Mouse (Mus musculus): ENCODE measurements around the gene Trappc4. TPM values are rescaled to one million over a fixed set of nuclear protein-coding genes. Genes with fewer than 3 reads are reported as not detected.

Gene Trappc4
- total and polyA plus RNA-seq, 3 experiments = 129 to 140 TPM; not detected in 1

DNA sequence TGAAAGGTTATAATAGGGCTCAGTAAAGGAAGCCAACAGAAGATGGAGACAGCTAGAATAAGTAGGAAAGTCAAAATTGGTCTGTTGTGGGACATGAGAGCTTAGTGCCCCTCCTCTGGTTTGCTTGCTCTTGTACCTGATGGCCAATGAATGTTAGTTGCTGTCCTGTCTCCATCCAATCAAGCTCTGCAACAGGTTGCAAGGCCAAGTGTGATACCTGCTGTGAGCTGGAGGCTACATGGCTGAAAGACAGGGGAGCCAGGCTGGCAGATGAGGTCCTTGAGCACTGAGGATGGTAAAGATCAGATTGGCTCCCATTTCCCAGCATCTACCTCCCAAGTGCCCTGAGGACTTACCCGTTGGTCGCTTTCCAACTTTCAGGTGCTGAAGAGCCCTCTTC lies 5.4 kb upstream of the Trappc4 start:
- DNase-seq (ENCODE audit: low read depth, low spot score) = peak; percentile 55
- H3K79me2 ChIP-seq (ENCODE audit: control insufficient read depth, insufficient read depth, low read length, poor library complexity) = peaks cover 26% of the 10 kb centered on the region
- H3K9me3 ChIP-seq (replicated peaks; ENCODE audit: insufficient read depth, low read length) = no peaks in the 10 kb centered on the region
- H3K27me3 ChIP-seq (ENCODE audit: control insufficient read depth in 1 of 2, insufficient read depth in 2 of 2, low read length in 2 of 2) = no peaks in the 10 kb centered on the region
- TF ChIP-seq SMC3 (IDR thresholded peaks at IDR 0.05; ENCODE audit: low read depth, low read length) (no peak), POLR2AphosphoS5 (IDR thresholded peaks at IDR 0.05; ENCODE audit: borderline replicate concordance, low read depth, low read length) (no peak), RCOR1 (IDR thresholded peaks at IDR 0.05; ENCODE audit: low read depth, low read length) (no peak), POLR2A (IDR thresholded peaks at IDR 0.05; ENCODE audit: control insufficient read depth in 1 of 2, insufficient read depth in 1 of 2, low read depth in 1 of 2, low read length in 2 of 2, poor library complexity in 1 of 2) (0 out of 4 replicates have a peak, but pooled peaks of 1 of the 2 experiments have one; percentile 32), JUND (IDR thresholded peaks at IDR 0.05; ENCODE audit: low read depth, low read length) (no peak)
- no peak overlapping the region for H3K9ac ChIP-seq (ENCODE audit: control insufficient read depth, low read depth, low read length, poor library complexity, severe bottlenecking)
- H3K27ac ChIP-seq (ENCODE audit: control insufficient read depth, low read depth, low read length) = peak overlapping the region; percentile 72
- peaks cover 0 to 35% of the 10 kb centered on the region in 2 experiments; a peak in 2 of 4 replicates for H3K4me1 ChIP-seq (ENCODE audit: control insufficient read depth in 1 of 2, insufficient read depth in 2 of 2, low read length in 2 of 2)
- peaks cover 6 to 44% of the 10 kb centered on the region in 2 experiments; a peak in 3 of 4 replicates for H3K36me3 ChIP-seq (ENCODE audit: control insufficient read depth in 1 of 2, insufficient read depth in 2 of 2, low read length in 2 of 2)
- no peak overlapping the region for H3K4me3 ChIP-seq (ENCODE audit: control insufficient read depth in 1 of 2, insufficient read depth in 1 of 2, low read depth in 2 of 2, low read length in 2 of 2)

DNA sequence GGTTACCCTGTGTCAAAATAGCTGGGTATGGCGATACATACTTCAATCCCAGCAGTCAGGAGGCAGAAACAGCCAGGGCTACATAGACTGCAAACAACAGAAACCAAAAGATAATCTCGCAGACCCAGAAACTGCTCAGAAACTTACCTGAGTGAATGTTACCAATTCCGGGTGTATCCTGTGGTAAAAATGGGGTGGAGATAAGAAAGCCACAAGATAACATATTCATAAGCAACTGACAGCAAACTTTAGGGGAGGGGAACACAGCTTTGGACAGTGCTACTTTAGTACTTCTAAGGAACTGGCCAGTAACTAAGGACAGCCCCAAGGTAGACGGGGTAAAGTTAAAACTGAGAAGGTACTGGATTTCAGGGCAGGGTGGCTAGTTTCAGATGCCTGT lies 4.9 kb upstream of the Trappc4 start:
- no peak for TF ChIP-seq USF1 (IDR thresholded peaks at IDR 0.05; ENCODE audit: low read depth, low read length)
- TF ChIP-seq MAZ (IDR thresholded peaks at IDR 0.05; ENCODE audit: low read depth, low read length) = no peak
- peak; percentile 78 for TF ChIP-seq RCOR1 (IDR thresholded peaks at IDR 0.05; ENCODE audit: low read depth, low read length)
- peak; percentile 70 for TF ChIP-seq SIN3A (IDR thresholded peaks at IDR 0.05; ENCODE audit: low read length)
- TF ChIP-seq POLR2AphosphoS2 (IDR thresholded peaks at IDR 0.05; ENCODE audit: low read length) = peak; percentile 88
- no peak for TF ChIP-seq NRF1 (IDR thresholded peaks at IDR 0.05; ENCODE audit: insufficient read depth, low read depth, low read length, poor library complexity, severe bottlenecking)
- TF ChIP-seq CTCF (IDR thresholded peaks at IDR 0.05 in 2 of 3, conservative IDR thresholded peaks at IDR 0.05 in 1 of 3; ENCODE audit: control insufficient read depth in 1 of 3, insufficient read depth in 1 of 3, low read depth in 2 of 3, low read length in 3 of 3, poor library complexity in 1 of 3, severe bottlenecking in 1 of 3) = no peak
- no peak for TF ChIP-seq NELFE (IDR thresholded peaks at IDR 0.05; ENCODE audit: low read depth, low read length)
- no peak for TF ChIP-seq GABPA (IDR thresholded peaks at IDR 0.05; ENCODE audit: low read depth, low read length)
- peak; percentile 89 for TF ChIP-seq TCF12 (IDR thresholded peaks at IDR 0.05; ENCODE audit: low read depth, low read length)
- no peak for TF ChIP-seq UBTF (IDR thresholded peaks at IDR 0.05; ENCODE audit: borderline replicate concordance, insufficient read depth, low read depth, low read length)
- TF ChIP-seq USF2 (IDR thresholded peaks at IDR 0.05; ENCODE audit: borderline replicate concordance in 1 of 2, insufficient read depth in 1 of 2, low read depth in 1 of 2, low read length in 2 of 2) = no peak
- TF ChIP-seq POLR2A (IDR thresholded peaks at IDR 0.05; ENCODE audit: control insufficient read depth in 1 of 2, insufficient read depth in 1 of 2, low read depth in 1 of 2, low read length in 2 of 2, poor library complexity in 1 of 2) = peak in 1 of 2 experiments; percentile 43; a peak in 1 of 4 replicates
- TF ChIP-seq RAD21 (IDR thresholded peaks at IDR 0.05; ENCODE audit: low read depth, low read length) = no peak
- TF ChIP-seq BHLHE40 (IDR thresholded peaks at IDR 0.05; ENCODE audit: borderline replicate concordance, low read depth, low read length) = no peak
- TF ChIP-seq GATA1 (IDR thresholded peaks at IDR 0.05; ENCODE audit: low read depth, low read length) = peak; percentile 93
- no peak for TF ChIP-seq POLR2AphosphoS5 (IDR thresholded peaks at IDR 0.05; ENCODE audit: borderline replicate concordance, low read depth, low read length)
- peak; percentile 78 to 89 for TF ChIP-seq EP300 (IDR thresholded peaks at IDR 0.05; ENCODE audit: low read depth in 1 of 2, low read length in 2 of 2)
- peak; percentile 75 for TF ChIP-seq ETS1 (IDR thresholded peaks at IDR 0.05; ENCODE audit: low read depth, low read length)
- no peak for TF ChIP-seq HCFC1 (IDR thresholded peaks at IDR 0.05; ENCODE audit: low read depth, low read length)
- peak; percentile 37 for TF ChIP-seq TAL1 (IDR thresholded peaks at IDR 0.05; ENCODE audit: low read length)
- TF ChIP-seq MEF2A (IDR thresholded peaks at IDR 0.05; ENCODE audit: extremely low read depth, insufficient replicate concordance, low read depth, low read length, poor library complexity, severe bottlenecking) = no peak
- Histone ChIP-seq H3K4me1 (ENCODE audit: control insufficient read depth in 1 of 2, insufficient read depth in 2 of 2, low read length in 2 of 2) (peaks cover 0 to 35% of the 10 kb centered on the region in 2 experiments; a peak in 2 of 4 replicates), H3K27ac (ENCODE audit: control insufficient read depth, low read depth, low read length) (peak overlapping the region; percentile 72), H3K9me3 (replicated peaks; ENCODE audit: insufficient read depth, low read length) (no peaks in the 10 kb centered on the region), H3K9ac (ENCODE audit: control insufficient read depth, low read depth, low read length, poor library complexity, severe bottlenecking) (no peak overlapping the region), H3K79me2 (ENCODE audit: control insufficient read depth, insufficient read depth, low read length, poor library complexity) (peaks cover 24% of the 10 kb centered on the region), H3K36me3 (ENCODE audit: control insufficient read depth in 1 of 2, insufficient read depth in 2 of 2, low read length in 2 of 2) (peaks cover 6 to 44% of the 10 kb centered on the region in 2 experiments; a peak in 3 of 4 replicates), H3K4me3 (ENCODE audit: control insufficient read depth in 1 of 2, insufficient read depth in 1 of 2, low read depth in 2 of 2, low read length in 2 of 2) (no peak overlapping the region), H3K27me3 (ENCODE audit: control insufficient read depth in 1 of 2, insufficient read depth in 2 of 2, low read length in 2 of 2) (no peaks in the 10 kb centered on the region)
- DNase-seq (ENCODE audit: low read depth, low spot score) = peak; percentile 81

All from MEL (cell line).